Comparison of ENCODE assay signal across 16 mouse cellular contexts in the genomic region with DNA sequence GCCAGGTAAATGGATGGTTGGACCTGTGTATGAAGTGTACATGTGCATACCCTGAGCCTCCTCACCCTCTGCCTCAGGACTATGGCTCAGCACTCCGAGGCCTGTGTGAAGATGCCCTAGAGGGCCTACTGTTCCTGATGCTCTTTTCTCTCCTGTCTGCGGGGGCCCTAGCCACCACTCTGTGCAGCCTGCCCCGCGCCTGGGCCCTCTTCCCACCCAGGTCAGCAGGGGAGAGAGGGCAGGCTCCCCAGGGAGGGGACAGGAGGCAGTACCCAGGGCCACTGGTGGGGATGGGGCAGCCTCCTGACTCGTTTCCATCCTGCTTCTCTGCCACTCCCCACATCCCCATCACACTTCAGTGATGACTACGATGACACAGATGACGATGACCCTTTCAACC. TPM values are rescaled to one million over a fixed set of nuclear protein-coding genes. Genes with fewer than 3 reads are reported as not detected.
DNase-seq lines count a peak whose midpoint lies in the region; ATAC-seq lines count a peak whose summit lies in the region.
"Had no signal": no experiment of that assay in that cellular context is flagged by ENCODE, and none has a peak within 500 bp of the region (broad histone marks: within the 10 kb centered on the region; RNA-seq: fewer than 3 reads in every experiment).

No protein-coding gene starts in this region.

- H3K27me3 ChIP-seq in hindbrain, embryonic 13.5 days = no peaks in the 10 kb centered on the region
- no peaks in the 10 kb centered on the region for H3K27me3 ChIP-seq in hindbrain, embryonic 16.5 days (replicated peaks; ENCODE audit: control insufficient read depth, insufficient read depth, low read length)
- no peaks in the 10 kb centered on the region for H3K27me3 ChIP-seq in midbrain, embryonic 11.5 days (ENCODE audit: control insufficient read depth, insufficient read depth, low read length)
- H3K27me3 ChIP-seq in midbrain, embryonic 14.5 days (ENCODE audit: control insufficient read depth, insufficient read depth, low read length) = no peaks in the 10 kb centered on the region
- H3K27me3 ChIP-seq in limb, embryonic 13.5 days = no peaks in the 10 kb centered on the region
- H3K27me3 ChIP-seq: CH12.LX; liver, embryonic 15.5 days had no signal

- no peak for ATAC-seq in hindbrain, embryonic 13.5 days (ENCODE audit: low FRiP score)
- no peak for ATAC-seq in hindbrain, embryonic 16.5 days
- ATAC-seq in midbrain, embryonic 11.5 days (ENCODE audit: low FRiP score) = no peak
- ATAC-seq in midbrain, embryonic 14.5 days (ENCODE audit: low FRiP score, low TSS enrichment) = no peak
- ATAC-seq in limb, embryonic 13.5 days (ENCODE audit: low FRiP score, low read depth) = no peak
- ATAC-seq: activated CD4-positive, CD25-positive, alpha-beta regulatory T cell, adult 4 months had no signal

- H3K4me1 ChIP-seq in hindbrain, embryonic 13.5 days (replicated peaks) = peaks cover 52% of the 10 kb centered on the region
- H3K4me1 ChIP-seq in hindbrain, embryonic 16.5 days (ENCODE audit: control insufficient read depth, insufficient read depth, low read depth, low read length) = peaks cover 12% of the 10 kb centered on the region
- peaks cover 6% of the 10 kb centered on the region for H3K4me1 ChIP-seq in midbrain, embryonic 11.5 days (ENCODE audit: control insufficient read depth, insufficient read depth, low read length)
- peaks cover 4% of the 10 kb centered on the region; the same call in 1 of the 2 replicates for H3K4me1 ChIP-seq in midbrain, embryonic 14.5 days (ENCODE audit: control insufficient read depth, insufficient read depth, low read length)
- peaks cover 8% of the 10 kb centered on the region for H3K4me1 ChIP-seq in limb, embryonic 13.5 days

- peak; percentile 16 for DNase-seq in cerebellum, adult 8-10 months
- DNase-seq in cerebellum, postnatal 36 days = no peak
- peak; percentile 12 for DNase-seq in midbrain, embryonic 11.5 days (ENCODE audit: low spot score, missing footprints)
- DNase-seq in midbrain, embryonic 14.5 days = no peak
- DNase-seq in urinary bladder, adult 18-20 months (ENCODE audit: low spot score in 2 of 2) = no peak
- DNase-seq: adrenal gland, postnatal 25 days; gastrocnemius, postnatal 14 days; kidney, adult 11 months; kidney, postnatal 14 days had no signal

- H3K9ac ChIP-seq in hindbrain, embryonic 13.5 days = peak overlapping the region; percentile 60
- H3K9ac ChIP-seq in hindbrain, embryonic 16.5 days (ENCODE audit: low read depth, low read length) = no peak overlapping the region; the same call in 1 of the 2 replicates
- no peak overlapping the region for H3K9ac ChIP-seq in midbrain, embryonic 11.5 days (ENCODE audit: low read length)
- H3K9ac ChIP-seq in midbrain, embryonic 14.5 days (replicated peaks; ENCODE audit: low read length) = no peak overlapping the region
- H3K9ac ChIP-seq in limb, embryonic 13.5 days = peak overlapping the region; percentile 35; the same call in 1 of the 2 replicates
- H3K9ac ChIP-seq: liver, embryonic 15.5 days had no signal

- no peak overlapping the region for H3K4me3 ChIP-seq in hindbrain, embryonic 13.5 days
- no peak overlapping the region for H3K4me3 ChIP-seq in hindbrain, embryonic 16.5 days (ENCODE audit: low read length)
- H3K4me3 ChIP-seq in midbrain, embryonic 11.5 days (ENCODE audit: low read depth, low read length) = no peak overlapping the region
- H3K4me3 ChIP-seq in midbrain, embryonic 14.5 days (replicated peaks; ENCODE audit: low read depth, low read length) = no peak overlapping the region
- H3K4me3 ChIP-seq in limb, embryonic 13.5 days = no peak overlapping the region
- H3K4me3 ChIP-seq: liver, embryonic 15.5 days had no signal

- no peak overlapping the region for H3K4me2 ChIP-seq in hindbrain, embryonic 13.5 days
- H3K4me2 ChIP-seq in hindbrain, embryonic 16.5 days (ENCODE audit: low read length) = no peak overlapping the region
- no peak overlapping the region for H3K4me2 ChIP-seq in midbrain, embryonic 11.5 days
- H3K4me2 ChIP-seq in midbrain, embryonic 14.5 days (ENCODE audit: low read length) = no peak overlapping the region
- H3K4me2 ChIP-seq in limb, embryonic 13.5 days (replicated peaks) = no peak overlapping the region
- H3K4me2 ChIP-seq: heart, embryonic 11.5 days; liver, embryonic 15.5 days had no signal

- WGBS in hindbrain, embryonic 13.5 days = 85% methylated on average over 7 of the region's 7 CpGs
- 89% methylated on average over 7 of the region's 7 CpGs for WGBS in hindbrain, embryonic 16.5 days
- WGBS in midbrain, embryonic 11.5 days = 88% methylated on average over 6 of the region's 7 CpGs
- 89% methylated on average over 7 of the region's 7 CpGs for WGBS in midbrain, embryonic 14.5 days
- 75% methylated on average over 7 of the region's 7 CpGs for WGBS in limb, embryonic 13.5 days

- H3K27ac ChIP-seq in hindbrain, embryonic 13.5 days = 0 out of 2 replicates have a peak overlapping the region, but pooled peaks have one; percentile 23
- H3K27ac ChIP-seq in hindbrain, embryonic 16.5 days (ENCODE audit: low read depth, low read length) = no peak overlapping the region
- H3K27ac ChIP-seq in midbrain, embryonic 11.5 days (ENCODE audit: low read depth, low read length) = no peak overlapping the region
- H3K27ac ChIP-seq in midbrain, embryonic 14.5 days (replicated peaks; ENCODE audit: low read depth, low read length) = no peak overlapping the region
- no peak overlapping the region for H3K27ac ChIP-seq in limb, embryonic 13.5 days
- H3K27ac ChIP-seq: liver, embryonic 15.5 days had no signal

- H3K9me3 ChIP-seq in hindbrain, embryonic 13.5 days = no peaks in the 10 kb centered on the region
- no peaks in the 10 kb centered on the region for H3K9me3 ChIP-seq in hindbrain, embryonic 16.5 days (ENCODE audit: control insufficient read depth, low read length)
- H3K9me3 ChIP-seq in midbrain, embryonic 11.5 days (ENCODE audit: control insufficient read depth, low read length) = no peaks in the 10 kb centered on the region
- H3K9me3 ChIP-seq in midbrain, embryonic 14.5 days (ENCODE audit: control insufficient read depth, low read length) = no peaks in the 10 kb centered on the region
- H3K9me3 ChIP-seq in limb, embryonic 13.5 days = no peaks in the 10 kb centered on the region
- H3K9me3 ChIP-seq: liver, embryonic 15.5 days had no signal

- H3K36me3 ChIP-seq in hindbrain, embryonic 13.5 days = peaks cover 36% of the 10 kb centered on the region
- peaks cover 8% of the 10 kb centered on the region for H3K36me3 ChIP-seq in hindbrain, embryonic 16.5 days (ENCODE audit: control insufficient read depth, insufficient read depth, low read length)
- H3K36me3 ChIP-seq in midbrain, embryonic 11.5 days (ENCODE audit: control insufficient read depth, insufficient read depth, low read length) = peaks cover 7% of the 10 kb centered on the region
- H3K36me3 ChIP-seq in midbrain, embryonic 14.5 days (ENCODE audit: control insufficient read depth, insufficient read depth, low read length) = peaks cover 23% of the 10 kb centered on the region; the same call in 1 of the 2 replicates
- H3K36me3 ChIP-seq in limb, embryonic 13.5 days = no peaks in the 10 kb centered on the region

RNA-seq across cellular contexts. Expression of gene Leng8, which starts 3.8 kb away (rescaled TPM):
- 77.0 and 79.4 TPM in 2 replicates for polyA plus RNA-seq in hindbrain, embryonic 13.5 days (2015; fragmentation: Nextera tagmentation; extraction: Ambion mirVana)
- 57.4 and 75.4 TPM in 2 replicates for polyA plus RNA-seq in hindbrain, embryonic 16.5 days (2015; fragmentation: Nextera tagmentation; extraction: Ambion mirVana)
- 44.4 and 45.6 TPM in 2 replicates for polyA plus RNA-seq in midbrain, embryonic 11.5 days (2014; fragmentation: Nextera tagmentation; extraction: Ambion mirVana)
- 68.4 and 77.3 TPM in 2 replicates for polyA plus RNA-seq in midbrain, embryonic 14.5 days (2014; fragmentation: Nextera tagmentation; extraction: Ambion mirVana)
- polyA plus RNA-seq in limb, embryonic 13.5 days (2015; fragmentation: Nextera tagmentation; extraction: Ambion mirVana) = 59.1 and 64.4 TPM in 2 replicates

RNA-seq across cellular contexts. Expression of gene Ttyh1, which starts 13.8 kb away (rescaled TPM):
- 132 and 138 TPM in 2 replicates for polyA plus RNA-seq in hindbrain, embryonic 13.5 days (2015; fragmentation: Nextera tagmentation; extraction: Ambion mirVana)
- 204 and 239 TPM in 2 replicates for polyA plus RNA-seq in hindbrain, embryonic 16.5 days (2015; fragmentation: Nextera tagmentation; extraction: Ambion mirVana)
- polyA plus RNA-seq in midbrain, embryonic 11.5 days (2014; fragmentation: Nextera tagmentation; extraction: Ambion mirVana) = 33.8 and 43.6 TPM in 2 replicates
- polyA plus RNA-seq in midbrain, embryonic 14.5 days (2014; fragmentation: Nextera tagmentation; extraction: Ambion mirVana) = 104 and 112 TPM in 2 replicates
- 2.0 and 2.3 TPM in 2 replicates for polyA plus RNA-seq in limb, embryonic 13.5 days (2015; fragmentation: Nextera tagmentation; extraction: Ambion mirVana)

RNA-seq across cellular contexts. Expression of gene Leng9, which starts 17.2 kb away (rescaled TPM):
- polyA plus RNA-seq in hindbrain, embryonic 13.5 days (2015; fragmentation: Nextera tagmentation; extraction: Ambion mirVana) = 4.7 TPM in 2 replicates
- polyA plus RNA-seq in hindbrain, embryonic 16.5 days (2015; fragmentation: Nextera tagmentation; extraction: Ambion mirVana) = 6.0 and 6.8 TPM in 2 replicates
- 1.5 and 2.0 TPM in 2 replicates for polyA plus RNA-seq in midbrain, embryonic 11.5 days (2014; fragmentation: Nextera tagmentation; extraction: Ambion mirVana)
- polyA plus RNA-seq in midbrain, embryonic 14.5 days (2014; fragmentation: Nextera tagmentation; extraction: Ambion mirVana) = 3.4 and 4.8 TPM in 2 replicates
- 4.6 and 4.9 TPM in 2 replicates for polyA plus RNA-seq in limb, embryonic 13.5 days (2015; fragmentation: Nextera tagmentation; extraction: Ambion mirVana)

RNA-seq across cellular contexts. Expression of gene Cdc42ep5, which starts 31.7 kb away (rescaled TPM):
- polyA plus RNA-seq in hindbrain, embryonic 13.5 days (2015; fragmentation: Nextera tagmentation; extraction: Ambion mirVana) = 8.4 and 10.1 TPM in 2 replicates
- polyA plus RNA-seq in hindbrain, embryonic 16.5 days (2015; fragmentation: Nextera tagmentation; extraction: Ambion mirVana) = 8.5 and 9.7 TPM in 2 replicates
- 15.6 and 17.4 TPM in 2 replicates for polyA plus RNA-seq in midbrain, embryonic 11.5 days (2014; fragmentation: Nextera tagmentation; extraction: Ambion mirVana)
- 3.1 and 5.3 TPM in 2 replicates for polyA plus RNA-seq in midbrain, embryonic 14.5 days (2014; fragmentation: Nextera tagmentation; extraction: Ambion mirVana)
- polyA plus RNA-seq in limb, embryonic 13.5 days (2015; fragmentation: Nextera tagmentation; extraction: Ambion mirVana) = 70.9 and 74.3 TPM in 2 replicates
- polyA plus RNA-seq: activated CD4-positive, CD25-positive, alpha-beta regulatory T cell, adult 4 months had no signal

Comparison
In these comparisons a context has a peak if more than half of its experiments do, and no peak if none do; other contexts are left out.
1. DNase-seq: peak in cerebellum, adult 8-10 months (single experiment) and midbrain, embryonic 11.5 days (single experiment); none in cerebellum, postnatal 36 days (0 of 2), midbrain, embryonic 14.5 days (single experiment) and urinary bladder, adult 18-20 months (0 of 2).
2. H3K9ac ChIP-seq: peak in hindbrain, embryonic 13.5 days (single experiment) and limb, embryonic 13.5 days (single experiment); none in hindbrain, embryonic 16.5 days (single experiment), midbrain, embryonic 11.5 days (single experiment) and midbrain, embryonic 14.5 days (single experiment).
3. RNA of gene Ttyh1, which starts 13.8 kb away (polyA plus RNA-seq): 204 to 239 TPM in hindbrain, embryonic 16.5 days, 132 to 138 TPM in hindbrain, embryonic 13.5 days, 104 to 112 TPM in midbrain, embryonic 14.5 days and 33.8 to 43.6 TPM in midbrain, embryonic 11.5 days; 2.0 to 2.3 TPM in limb, embryonic 13.5 days; every median in the first group is over 10 times any median in the second.